Mouse (Mus musculus): Measurements from ENCODE around the gene Igll1. TPM values are rescaled to one million over a fixed set of nuclear protein-coding genes. Genes with fewer than 3 reads are reported as not detected.
"Not testable (repeated sequence)": the region's sequence is repeated elsewhere in the genome, so short reads cannot be mapped to it uniquely, and the experiment has no call there.

Gene Igll1
- total RNA-seq, 2 experiments from 2014 or later: not detected

DNA sequence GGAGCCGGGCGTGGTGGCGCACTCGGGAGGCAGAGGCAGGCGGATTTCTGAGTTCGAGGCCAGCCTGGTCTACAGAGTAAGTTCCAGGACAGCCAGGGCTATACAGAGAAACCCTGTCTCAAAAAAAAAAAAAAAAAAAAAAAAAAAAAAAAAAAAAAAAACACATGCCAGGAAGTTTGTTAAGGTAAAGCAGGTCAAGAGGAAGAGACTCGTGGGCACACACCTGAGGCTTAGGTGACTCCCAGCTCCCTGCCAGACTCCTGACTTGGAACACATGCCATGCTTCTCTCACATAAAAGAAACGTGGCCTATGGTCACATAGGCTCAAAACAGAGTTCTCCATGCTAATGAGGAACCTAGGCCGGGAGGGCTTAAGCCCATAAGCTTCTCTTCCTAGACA lies 7.7 kb downstream of the Igll1 start:
- DNase-seq (ENCODE audit: low spot score); intact Hi-C loops (cut with DNase I): not testable (repeated sequence)

DNA sequence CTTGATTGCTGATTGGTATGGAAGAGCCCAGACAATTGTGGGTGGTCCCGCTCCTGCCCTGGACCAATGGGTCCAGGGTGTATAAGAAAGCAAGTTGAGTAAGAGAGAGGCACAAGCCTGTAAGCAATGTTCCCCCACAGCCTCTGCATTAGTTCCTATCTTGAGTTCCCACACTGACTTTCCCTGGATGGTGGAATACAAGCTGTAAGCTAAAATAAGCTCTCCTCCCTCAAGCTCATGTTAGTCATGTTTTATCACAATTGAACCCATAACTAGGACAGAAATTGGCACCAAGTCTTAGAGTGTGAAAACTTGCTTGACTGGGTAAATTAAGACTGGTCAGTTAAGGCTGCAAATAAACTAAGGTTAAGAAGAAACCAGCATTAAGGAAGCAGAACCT lies 8.2 kb downstream of the Igll1 start:
- intact Hi-C loops (cut with DNase I): loop anchor here (1.0 kb wide), 1 partner anchor 56 kb away; no protein-coding TSS in a partner anchor
- no peak for DNase-seq (ENCODE audit: low spot score)

DNA sequence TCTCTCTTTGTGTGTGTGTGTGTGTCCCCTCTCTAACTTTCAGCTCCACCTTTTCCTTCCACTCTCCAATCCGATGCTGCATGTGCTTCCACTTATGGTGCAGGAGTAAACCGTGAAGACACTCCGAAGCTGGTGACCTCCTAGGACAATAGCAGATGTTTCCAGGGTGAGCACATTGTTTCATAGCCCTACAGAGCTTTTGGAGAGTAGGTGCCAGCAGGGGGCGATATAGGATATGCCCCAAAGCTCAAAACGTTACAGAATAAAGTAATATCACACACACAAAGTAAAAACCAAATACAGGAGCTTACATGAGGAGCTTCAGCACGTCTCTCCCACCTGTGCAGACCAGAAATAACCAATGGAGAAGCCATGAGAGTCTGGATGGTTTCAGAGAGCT lies 8.9 kb downstream of the Igll1 start:
- DNase-seq (ENCODE audit: low spot score): peak; percentile 13

DNA sequence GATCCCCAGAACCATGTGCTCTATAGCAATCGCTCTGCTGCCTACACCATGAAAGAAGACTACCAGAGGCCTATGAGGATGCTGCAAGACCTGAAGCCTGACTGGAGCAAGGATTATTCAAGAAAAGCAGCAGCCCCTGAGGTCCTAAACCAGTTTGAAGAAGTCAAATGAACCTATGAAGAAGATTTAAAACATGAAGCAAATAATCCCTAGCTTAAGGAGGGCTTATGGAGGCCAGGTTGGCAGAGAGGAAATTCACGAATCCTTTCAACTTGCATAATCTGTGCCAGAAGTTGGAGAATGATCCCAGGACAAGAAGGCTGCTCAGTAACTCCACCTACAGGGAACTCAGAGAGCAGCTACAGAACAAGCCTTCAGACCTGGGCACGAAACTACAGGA lies 11.4 kb downstream of the Igll1 start:
- intact Hi-C loops (cut with DNase I): no loop called here
- DNase-seq (ENCODE audit: low spot score): no peak

More for the DNA sequence above, 8.9 kb downstream of the Igll1 start:
- intact Hi-C loops (cut with DNase I): loop anchor here (1.0 kb wide), 1 partner anchor 56 kb away; no protein-coding TSS in a partner anchor

DNA sequence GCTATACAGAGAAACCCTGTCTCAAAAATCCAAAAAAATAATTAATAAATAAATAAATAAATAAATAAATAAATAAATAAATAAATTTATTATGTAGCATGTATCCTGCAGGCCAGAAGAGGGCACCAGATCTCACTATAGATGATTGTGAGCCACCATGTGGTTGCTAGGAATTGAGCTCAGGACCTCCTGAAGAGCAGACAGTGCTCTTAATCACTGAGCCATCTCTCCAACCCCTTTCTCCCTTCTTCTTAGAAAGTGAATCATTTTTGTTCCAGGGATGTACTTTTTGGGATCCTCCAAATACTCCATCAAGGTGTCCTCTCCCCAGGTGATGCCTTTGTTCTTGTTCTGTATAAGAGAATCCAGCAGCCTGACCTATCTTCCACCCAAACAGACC lies 14.6 kb downstream of the Igll1 start:
- DNase-seq (ENCODE audit: low spot score): no peak
- intact Hi-C loops (cut with DNase I): no loop called here

DNA sequence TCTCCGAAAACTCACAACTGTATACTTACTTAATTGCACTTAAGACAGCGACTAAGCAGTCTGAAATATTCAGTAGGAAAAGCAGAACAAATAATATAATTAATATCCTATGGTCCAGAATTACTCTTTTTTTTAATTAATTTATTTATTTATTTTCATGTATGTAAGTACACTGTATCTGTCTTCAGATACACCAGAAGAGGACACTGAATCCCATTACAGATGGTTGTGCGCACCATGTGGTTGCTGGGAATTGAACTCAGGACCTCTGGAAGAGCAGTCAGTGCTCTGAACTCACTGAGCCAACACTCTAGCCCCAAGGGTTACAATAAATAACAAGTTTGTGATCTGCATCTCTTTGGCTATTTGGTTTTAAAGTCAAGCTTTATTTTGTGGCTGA lies 34.1 kb downstream of the Igll1 start:
- DNase-seq (ENCODE audit: low spot score): no peak
- intact Hi-C loops (cut with DNase I): no loop called here

DNA sequence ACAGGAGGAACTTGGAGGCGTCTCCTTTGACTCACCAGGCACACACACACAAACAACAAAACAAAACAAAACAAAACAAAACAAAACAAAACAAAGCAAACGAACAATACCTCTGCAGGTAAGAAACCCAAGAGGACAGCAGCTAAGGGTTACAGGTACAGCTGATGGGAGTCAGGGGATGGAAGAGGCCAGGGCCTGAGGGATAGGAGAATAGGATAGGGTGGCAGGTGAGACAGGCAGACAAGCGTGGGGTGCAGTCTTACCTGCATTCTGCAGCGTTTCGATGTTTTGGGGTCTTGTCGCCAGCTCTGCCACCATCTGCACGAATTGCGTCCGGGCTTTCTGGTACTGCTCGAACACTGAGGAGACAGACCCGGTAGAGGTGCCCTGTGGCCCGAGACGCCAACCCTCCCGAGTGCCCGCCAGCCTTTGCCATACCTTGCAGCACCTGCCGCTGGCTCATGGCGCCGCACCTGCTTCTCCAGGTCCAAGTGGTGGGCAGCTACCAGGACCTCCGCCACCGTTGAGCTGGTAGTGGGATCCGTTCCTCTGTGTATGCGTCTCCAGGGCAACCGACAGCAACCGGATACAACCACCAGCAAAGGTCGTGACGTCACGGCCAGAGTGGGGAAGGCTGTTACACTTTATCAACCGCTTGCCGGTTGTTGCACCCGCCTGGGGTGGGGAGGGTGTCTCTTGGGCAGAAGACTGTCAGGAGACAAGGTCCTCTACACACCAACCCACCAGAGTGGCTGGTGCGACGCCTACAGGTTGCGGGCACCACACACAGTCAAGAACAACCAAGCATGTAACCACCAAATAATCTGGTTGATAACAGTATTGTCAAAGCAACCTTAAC lies 34.8 kb downstream of the Igll1 start, which contains the start of gene Spag6l:
Gene Spag6l, minus strand, starts transcription at position 700 of the 859 bp plus-strand sequence.
- no peak for DNase-seq (ENCODE audit: low spot score)
- intact Hi-C loops (cut with DNase I): no loop called here

DNA sequence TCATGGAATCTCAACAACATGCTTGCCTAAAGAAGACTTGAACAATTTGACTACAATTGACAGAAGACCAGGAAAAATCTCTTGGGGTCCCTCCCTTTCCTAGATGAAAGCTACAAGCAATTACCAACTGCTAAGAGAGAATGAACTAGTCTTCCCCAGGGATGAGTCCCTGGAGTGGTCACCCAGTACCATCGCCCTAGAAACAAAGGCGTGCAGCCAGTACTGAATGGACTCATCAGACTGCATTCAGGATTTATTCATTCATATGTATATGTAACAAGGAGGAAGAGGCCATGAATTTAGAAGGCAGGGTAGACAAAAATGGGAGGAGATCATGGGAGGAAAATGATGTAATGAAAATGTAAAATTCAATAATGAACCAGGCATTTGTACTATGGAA lies 37.6 kb downstream of the Igll1 start:
- no peak for DNase-seq (ENCODE audit: low spot score)
- intact Hi-C loops (cut with DNase I): no loop called here

DNA sequence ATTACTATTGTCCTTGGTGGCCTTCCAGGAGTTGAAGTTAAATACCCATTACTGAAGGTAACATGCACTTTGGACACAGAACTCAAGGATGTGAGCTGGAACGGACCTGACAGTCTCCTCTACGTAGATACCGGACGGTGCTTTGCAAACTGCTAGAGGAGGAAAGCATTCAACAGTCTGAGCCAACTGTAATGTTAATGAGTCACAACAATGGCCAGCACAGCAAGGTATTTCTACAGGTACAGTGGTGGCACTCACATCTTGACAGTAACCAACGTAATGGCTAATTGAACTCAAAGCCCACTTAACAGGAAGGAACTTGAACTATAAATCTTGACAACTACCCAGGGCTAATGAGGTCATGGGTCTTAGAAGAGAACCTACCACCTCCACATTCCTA lies 38.3 kb downstream of the Igll1 start:
- intact Hi-C loops (cut with DNase I): no loop called here
- no peak for DNase-seq (ENCODE audit: low spot score)

Other genes starting within 250 kb of the Igll1 start
- gene Olfr19, start 187.6 kb downstream of the Igll1 start, total RNA-seq (2021): not detected
- gene Spag6l, start 34.5 kb downstream of the Igll1 start, total RNA-seq (2021): not detected
- gene Top3b, start 6.8 kb upstream of the Igll1 start, total RNA-seq (2021): 10 to 100 TPM; 33.0 to 33.2 TPM
- under 1 TPM in 1 of 2 experiments, not detected in 1; 0.34 TPM for gene Vpreb1, start 6.9 kb upstream of the Igll1 start, total RNA-seq (2021)
- 10 to 100 TPM; 21.5 to 31.2 TPM for gene Ppm1f, start 32.5 kb upstream of the Igll1 start, total RNA-seq (2021)
- 100 to 1,000 TPM in 1 of 2 experiments, 10 to 100 TPM in 1; 99.1 to 108 TPM for gene Mapk1, start 119.4 kb upstream of the Igll1 start, total RNA-seq (2021)
- 1 to 10 TPM; 1.5 to 1.8 TPM for gene Ypel1, start 205.7 kb upstream of the Igll1 start, total RNA-seq (2021)
- gene Ppil2, start 247.3 kb upstream of the Igll1 start, total RNA-seq (2021): 10 to 100 TPM; 33.7 to 38.6 TPM